Mouse (Mus musculus) cerebellum, postnatal 14 days (tissue): Measurements from ENCODE around the gene Aldoart2.

Experiments used
- DNase-seq, 2 experiments: peaks; one replicate each; pipeline ENCODE4 v3.0.0; 2021; ENCODE audit warnings: mixed read lengths in 2 of 2

Aldoart2 gene

GRCm38 (mm10) chr12:55565206-55565605 lies at the start of gene Aldoart2:
Gene Aldoart2 (plus strand): TSS chr12:55565239.
- peak; percentile 36 to 47 for DNase-seq

GRCm38 (mm10) chr12:55518061-55518738 lies 46.8 kb upstream of the Aldoart2 start:
- peak; percentile 76 to 79 for DNase-seq

- peak; percentile 51 to 60 for DNase-seq
Observed at GRCm38 (mm10) chr12:55526983-55527752, 37.9 kb upstream of the Aldoart2 start.

GRCm38 (mm10) chr12:55536537-55537135 lies 28.4 kb upstream of the Aldoart2 start:
- peak; percentile 41 to 47 for DNase-seq

- DNase-seq: no peak
Observed at GRCm38 (mm10) chr12:55537742-55538141, 27.3 kb upstream of the Aldoart2 start.

- DNase-seq: no peak
Observed at GRCm38 (mm10) chr12:55538328-55538971, 26.6 kb upstream of the Aldoart2 start.

- DNase-seq: no peak
Observed at GRCm38 (mm10) chr12:55539157-55539556, 25.9 kb upstream of the Aldoart2 start.

GRCm38 (mm10) chr12:55554901-55555300 lies 10.1 kb upstream of the Aldoart2 start:
- peak in 1 of 2 experiments; percentile 9 for DNase-seq

GRCm38 (mm10) chr12:55557866-55558265 lies 7.2 kb upstream of the Aldoart2 start:
- no peak for DNase-seq

- no peak for DNase-seq
Observed at GRCm38 (mm10) chr12:55559184-55559855, 5.7 kb upstream of the Aldoart2 start.

GRCm38 (mm10) chr12:55560025-55560690 lies 4.9 kb upstream of the Aldoart2 start:
- no peak for DNase-seq

- no peak for DNase-seq
Observed at GRCm38 (mm10) chr12:55563742-55564141, 1.3 kb upstream of the Aldoart2 start.

- DNase-seq: peak in 1 of 2 experiments; percentile 12
Observed at GRCm38 (mm10) chr12:55564187-55564963, 664 bp upstream of the Aldoart2 start.

- DNase-seq: peak; percentile 9 to 30
Observed at GRCm38 (mm10) chr12:55565867-55566266, 828 bp downstream of the Aldoart2 start.

- no peak for DNase-seq
Observed at GRCm38 (mm10) chr12:55566837-55567236, 1.8 kb downstream of the Aldoart2 start.

GRCm38 (mm10) chr12:55568466-55568865 lies 3.4 kb downstream of the Aldoart2 start:
- no peak for DNase-seq

- DNase-seq: no peak
Observed at GRCm38 (mm10) chr12:55569676-55570075, 4.6 kb downstream of the Aldoart2 start.

GRCm38 (mm10) chr12:55570646-55571045 lies 5.6 kb downstream of the Aldoart2 start:
- no peak for DNase-seq

GRCm38 (mm10) chr12:55571181-55571580 lies 6.1 kb downstream of the Aldoart2 start:
- no peak for DNase-seq

- DNase-seq: no peak
Observed at GRCm38 (mm10) chr12:55571661-55572060, 6.6 kb downstream of the Aldoart2 start.

- no peak for DNase-seq
Observed at GRCm38 (mm10) chr12:55573089-55573488, 8.1 kb downstream of the Aldoart2 start.
